25 mouse cellular contexts compared by ENCODE assay signal in the genomic region with DNA sequence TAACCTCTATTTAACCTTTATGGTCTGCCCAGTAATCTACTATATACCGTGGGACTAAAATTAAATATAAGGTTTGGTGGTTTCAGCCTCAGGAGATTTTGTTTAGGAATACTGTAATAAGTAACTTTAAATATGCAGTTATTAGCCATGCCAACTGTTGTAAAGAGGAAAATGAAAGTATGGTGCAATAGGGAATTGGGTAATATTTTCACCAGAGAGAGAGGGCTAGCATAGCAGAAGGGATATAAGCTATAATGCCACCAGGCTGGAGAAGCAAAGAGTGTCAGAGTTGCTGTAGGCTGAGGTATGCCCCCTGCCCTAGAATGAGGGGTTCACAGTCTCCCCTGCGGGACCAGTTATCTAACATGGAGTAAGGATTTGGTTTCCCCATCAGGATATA.
DNase-seq lines count a peak whose midpoint lies in the region; ATAC-seq and TF ChIP-seq lines count a peak whose summit lies in the region.
"Had no signal": no experiment of that assay in that cellular context is flagged by ENCODE, and none has a peak within 500 bp of the region (broad histone marks: within the 10 kb centered on the region; RNA-seq: fewer than 3 reads in every experiment).

No protein-coding gene starts in this region.

- no peak overlapping the region for H3K27ac ChIP-seq in midbrain, embryonic 11.5 days (ENCODE audit: low read depth, low read length)
- H3K27ac ChIP-seq in midbrain, embryonic 10.5 days (replicated peaks) = no peak overlapping the region
- peak overlapping the region; percentile 21; the same call in 1 of the 2 replicates for H3K27ac ChIP-seq in bone marrow macrophage, adult 2 months (ENCODE audit: insufficient read depth, low read depth, low read length)
- H3K27ac ChIP-seq: forebrain, embryonic 13.5 days; heart, embryonic 10.5 days; heart, embryonic 15.5 days; hindbrain, postnatal 0 days; intestine, embryonic 15.5 days; kidney, postnatal 0 days; liver, embryonic 12.5 days; midbrain, embryonic 15.5 days; neural tube, embryonic 12.5 days had no signal

- WGBS in midbrain, embryonic 11.5 days = 94% methylated on average over 2 of the region's 2 CpGs
- WGBS in midbrain, embryonic 10.5 days = 93% methylated on average over 2 of the region's 2 CpGs

- H3K9ac ChIP-seq in midbrain, embryonic 11.5 days (ENCODE audit: low read length) = no peak overlapping the region
- H3K9ac ChIP-seq: forebrain, embryonic 13.5 days; heart, embryonic 15.5 days; intestine, embryonic 15.5 days; liver, embryonic 12.5 days; midbrain, embryonic 15.5 days; neural tube, embryonic 12.5 days had no signal

- no peaks in the 10 kb centered on the region for H3K36me3 ChIP-seq in midbrain, embryonic 11.5 days (ENCODE audit: control insufficient read depth, insufficient read depth, low read length)
- no peaks in the 10 kb centered on the region for H3K36me3 ChIP-seq in midbrain, embryonic 10.5 days
- H3K36me3 ChIP-seq: heart, embryonic 10.5 days; heart, embryonic 15.5 days; intestine, embryonic 15.5 days; liver, embryonic 12.5 days; midbrain, embryonic 15.5 days; neural tube, embryonic 12.5 days had no signal

- H3K4me1 ChIP-seq in midbrain, embryonic 11.5 days (ENCODE audit: control insufficient read depth, insufficient read depth, low read length) = no peaks in the 10 kb centered on the region
- no peaks in the 10 kb centered on the region for H3K4me1 ChIP-seq in midbrain, embryonic 10.5 days
- peaks cover 18% of the 10 kb centered on the region for H3K4me1 ChIP-seq in bone marrow macrophage, adult 2 months (ENCODE audit: control insufficient read depth, insufficient read depth, low read length)
- H3K4me1 ChIP-seq: forebrain, embryonic 13.5 days; heart, embryonic 10.5 days; heart, embryonic 15.5 days; intestine, embryonic 15.5 days; liver, embryonic 12.5 days; midbrain, embryonic 15.5 days; neural tube, embryonic 12.5 days had no signal

- H3K9me3 ChIP-seq in midbrain, embryonic 11.5 days (ENCODE audit: control insufficient read depth, low read length) = no peaks in the 10 kb centered on the region
- no peaks in the 10 kb centered on the region for H3K9me3 ChIP-seq in midbrain, embryonic 10.5 days (replicated peaks)
- H3K9me3 ChIP-seq: heart, embryonic 10.5 days; heart, embryonic 15.5 days; intestine, embryonic 15.5 days; liver, embryonic 12.5 days; midbrain, embryonic 15.5 days; neural tube, embryonic 12.5 days had no signal

- H3K27me3 ChIP-seq in midbrain, embryonic 11.5 days (ENCODE audit: control insufficient read depth, insufficient read depth, low read length) = no peaks in the 10 kb centered on the region
- H3K27me3 ChIP-seq in midbrain, embryonic 10.5 days (ENCODE audit: low read depth, poor library complexity, severe bottlenecking) = no peaks in the 10 kb centered on the region
- H3K27me3 ChIP-seq: CH12.LX; forebrain, embryonic 13.5 days; heart, embryonic 15.5 days; intestine, embryonic 15.5 days; liver, embryonic 12.5 days; midbrain, embryonic 15.5 days; neural tube, embryonic 12.5 days had no signal

- no peak for TF ChIP-seq POLR2A in bone marrow macrophage, adult 2 months (IDR thresholded peaks at IDR 0.05; ENCODE audit: borderline replicate concordance, low read depth, low read length)

- no peak overlapping the region for H3K4me3 ChIP-seq in midbrain, embryonic 11.5 days (ENCODE audit: low read depth, low read length)
- no peak overlapping the region for H3K4me3 ChIP-seq in midbrain, embryonic 10.5 days
- H3K4me3 ChIP-seq in bone marrow macrophage, adult 2 months (ENCODE audit: insufficient read depth, low read length) = no peak overlapping the region
- H3K4me3 ChIP-seq: forebrain, embryonic 13.5 days; heart, embryonic 10.5 days; heart, embryonic 15.5 days; intestine, embryonic 15.5 days; liver, embryonic 12.5 days; midbrain, embryonic 15.5 days; neural tube, embryonic 12.5 days had no signal

- ATAC-seq in midbrain, embryonic 11.5 days (ENCODE audit: low FRiP score) = no peak
- peak; percentile 96 for ATAC-seq in megakaryocyte progenitor cell, adult 5-6 weeks (replicated peaks; ENCODE audit: poor library complexity)
- ATAC-seq: forebrain, embryonic 13.5 days; hindbrain, postnatal 0 days; intestine, embryonic 15.5 days; liver, embryonic 12.5 days; midbrain, embryonic 15.5 days had no signal

- no peak for TF ChIP-seq CTCF in bone marrow macrophage, adult 2 months (IDR thresholded peaks at IDR 0.05; ENCODE audit: low read depth, low read length)

- DNase-seq in midbrain, embryonic 11.5 days (ENCODE audit: low spot score, missing footprints) = peak; percentile 17
- DNase-seq in midbrain, embryonic 10.5 days (ENCODE audit: low spot score) = no peak
- DNase-seq in right cerebral cortex, adult 18-20 months = no peak
- DNase-seq in kidney, postnatal 14 days = no peak
- DNase-seq: adrenal gland, postnatal 25 days; cerebellum, adult 8-10 months; cerebellum, postnatal 25 days; gastrocnemius, postnatal 14 days; heart, adult 11 months; kidney, adult 8-10 months; layer of hippocampus, adult 9-11 months; lung, adult 18-20 months; lung, postnatal 10 days had no signal

- no peak overlapping the region for H3K4me2 ChIP-seq in midbrain, embryonic 11.5 days
- H3K4me2 ChIP-seq: forebrain, embryonic 13.5 days; heart, embryonic 15.5 days; intestine, embryonic 15.5 days; liver, embryonic 12.5 days; midbrain, embryonic 15.5 days; neural tube, embryonic 12.5 days had no signal
